Mouse (Mus musculus): ENCODE measurements around the gene Tmc6.

GRCm38 (mm10) chr11:117728841-117729240 is 53.2 kb downstream of the Tmc6 start:
- TF ChIP-seq CTCF (IDR thresholded peaks at IDR 0.05; ENCODE audit: low read depth) (no peak), EP300 (IDR thresholded peaks at IDR 0.05; ENCODE audit: low read depth) (no peak)

Data from liver, postnatal 0 days (tissue).